Mouse (Mus musculus) erythroid progenitor cell, adult 5-6 weeks (primary cell): ENCODE results near the gene Crtam. TPM values are rescaled to one million over a fixed set of nuclear protein-coding genes. Genes with fewer than 3 reads are reported as not detected.

Experiments used
- ATAC-seq: replicated peaks from 2 replicates; pipeline ENCODE4 v1.8.0; 2016; ENCODE audit warnings: moderate number of reproducible peaks, mild to moderate bottlenecking, moderate TSS enrichment, inconsistent platforms; ENCODE audit not compliant: poor library complexity, low FRiP score, severe bottlenecking
- total RNA-seq, 2 experiments: library from RNA; stranded (forward) in 1 of 2; stranded (reverse) in 1 of 2; fragments of 150-400 nt in 1 of 2; fragments of 186-747, 209-891 nt in 1 of 2; gene quantifications; 2 replicates each; pipeline versions ENCODE4 v1.2.3 to v1.2.4; 2015 to 2017; ENCODE audit warnings: low replicate concordance in 2 of 2

The Crtam gene
- total RNA-seq (2015; ENCODE audit: low replicate concordance) (not detected in 2 replicates), total RNA-seq (2017; ENCODE audit: low replicate concordance) (0.26 TPM in 1 of 2 replicates, not detected in the other)

- ATAC-seq, result no peak
These were observed at the start of gene Crtam for GRCm38 (mm10) chr9:41004415-41004814. Gene Crtam, minus strand, starts transcription at chr9:41004628.

GRCm38 (mm10) chr9:41054166-41054565, 49.7 kb upstream of the Crtam start:
- ATAC-seq, result no peak

- no peak for ATAC-seq
These were observed 49.0 kb upstream of the Crtam start for GRCm38 (mm10) chr9:41053478-41053877.

DNA sequence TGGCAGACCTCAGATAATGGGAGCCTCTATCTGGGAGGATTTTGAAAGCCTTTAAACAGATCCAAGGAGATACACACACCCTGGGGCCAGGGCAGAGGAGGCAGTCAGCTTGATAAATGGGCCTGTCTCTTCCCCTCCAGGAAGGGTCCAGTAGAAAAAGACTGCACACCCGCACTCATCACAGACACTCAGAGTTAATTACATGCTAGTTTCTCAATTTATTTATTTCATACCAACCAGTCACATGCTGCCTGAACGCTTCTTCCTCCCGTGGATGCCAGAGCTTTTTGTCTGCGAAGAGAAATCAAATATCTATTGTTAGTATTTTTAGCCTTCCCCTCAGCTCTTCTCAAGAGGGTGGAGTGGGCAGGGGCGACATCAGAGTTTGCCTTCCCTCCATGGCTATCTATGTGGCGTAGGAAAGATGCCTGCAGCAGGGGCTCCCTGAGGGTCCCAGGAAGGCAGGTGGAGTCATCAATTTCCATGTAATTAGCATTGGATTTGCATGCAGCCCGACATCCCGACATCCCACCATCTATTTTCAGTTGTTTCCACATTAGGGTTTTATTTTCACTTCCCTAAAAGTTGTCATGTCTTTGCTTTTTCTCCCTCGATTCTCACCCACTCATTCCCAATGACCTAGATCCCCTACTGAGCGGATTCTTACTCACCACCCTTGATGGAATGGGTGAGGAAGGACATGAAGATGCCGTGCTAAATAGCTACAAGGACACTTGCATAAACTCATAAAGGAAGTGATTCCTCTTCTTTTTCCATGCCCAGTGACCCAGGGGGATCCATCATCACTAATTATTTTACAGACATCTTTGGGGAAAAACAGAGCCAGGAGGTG, 46.9 kb upstream of the Crtam start:
- no peak for ATAC-seq

- ATAC-seq, result no peak
These were observed 46.1 kb upstream of the Crtam start for GRCm38 (mm10) chr9:41050331-41051079.

DNA sequence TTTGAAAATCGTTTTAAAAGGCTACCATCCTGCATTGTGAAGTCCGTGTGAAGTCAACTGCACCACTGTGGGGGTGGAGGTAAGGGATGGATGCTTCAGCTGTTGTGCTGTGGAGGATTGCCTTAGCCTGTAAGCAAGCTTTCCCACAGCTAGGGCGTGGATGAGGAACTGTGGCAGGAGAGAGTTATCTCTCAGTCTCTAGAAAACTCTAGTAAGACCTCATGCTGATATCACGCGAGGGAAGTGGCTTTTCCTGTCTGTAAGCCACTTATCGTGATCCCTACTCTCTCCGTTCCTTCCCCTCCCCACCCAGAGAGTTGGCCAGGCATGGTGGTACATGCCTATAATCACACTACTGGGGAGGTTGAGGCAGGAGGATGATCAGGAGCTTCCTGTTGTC, 44.9 kb upstream of the Crtam start:
- peak; percentile 54; the same call in 1 of the 2 replicates for ATAC-seq

DNA sequence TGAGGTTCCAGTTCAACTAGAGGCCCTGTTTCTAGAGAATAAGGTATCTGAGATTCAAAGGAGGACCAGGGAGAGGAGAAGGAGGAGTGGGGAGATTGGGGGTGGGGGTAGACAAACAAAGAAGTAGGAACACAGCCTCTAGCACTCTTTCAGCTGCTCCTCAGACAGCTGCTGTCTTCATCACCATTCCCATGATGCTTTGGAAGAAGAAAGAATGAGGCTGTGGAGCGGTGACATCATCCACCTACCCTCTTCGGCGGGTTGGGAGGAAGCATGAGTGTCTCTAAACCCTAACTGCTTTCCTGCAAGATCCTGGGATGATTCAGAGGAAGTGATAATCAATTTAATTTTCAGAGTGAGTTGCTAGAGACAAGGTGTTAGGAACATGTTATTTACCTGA, 44.4 kb upstream of the Crtam start:
- ATAC-seq, result no peak

- ATAC-seq, result no peak
These were observed 43.8 kb upstream of the Crtam start for GRCm38 (mm10) chr9:41048216-41048615.

DNA sequence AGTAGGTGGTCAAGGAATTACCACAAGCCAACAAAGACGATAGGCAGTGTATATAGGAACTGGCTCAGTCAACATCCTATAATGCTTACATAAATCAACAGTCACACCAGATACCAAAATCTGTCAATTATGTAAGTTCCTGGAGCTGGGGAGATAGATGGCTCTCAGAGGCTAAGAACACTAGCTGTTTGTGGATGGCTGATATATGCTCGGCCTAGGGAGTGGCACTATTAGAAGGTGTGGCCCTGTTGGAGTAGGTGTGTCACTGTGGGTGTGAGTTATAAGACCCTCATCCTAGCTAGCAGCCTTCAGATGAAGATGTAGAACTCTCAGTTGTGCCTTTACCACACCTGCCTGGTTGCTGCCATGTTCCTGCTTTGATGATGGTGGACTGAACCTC, 43.2 kb upstream of the Crtam start:
- no peak for ATAC-seq

- peak; percentile 64 for ATAC-seq
These were observed 40.2 kb upstream of the Crtam start for GRCm38 (mm10) chr9:41044626-41045025.

DNA sequence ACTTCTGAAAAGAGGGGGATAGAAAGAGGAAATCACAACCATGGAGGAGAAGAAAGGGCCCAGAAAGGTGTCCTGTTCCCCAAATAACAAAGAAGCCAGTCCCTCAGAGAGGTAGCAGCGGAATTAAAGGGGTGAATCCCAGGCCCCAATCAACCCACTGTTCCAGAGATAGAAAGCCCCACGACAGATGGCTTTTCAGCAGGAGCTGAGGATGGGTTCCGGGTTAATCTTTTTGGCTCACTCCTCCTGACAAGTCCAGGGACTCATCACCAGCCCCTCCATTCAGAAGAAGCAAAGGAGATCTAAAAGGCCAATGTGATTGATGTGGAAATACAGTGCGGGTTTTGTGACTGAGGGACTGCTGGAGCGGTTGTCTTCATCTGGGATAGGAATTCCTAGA, 39.2 kb upstream of the Crtam start:
- ATAC-seq, result no peak

DNA sequence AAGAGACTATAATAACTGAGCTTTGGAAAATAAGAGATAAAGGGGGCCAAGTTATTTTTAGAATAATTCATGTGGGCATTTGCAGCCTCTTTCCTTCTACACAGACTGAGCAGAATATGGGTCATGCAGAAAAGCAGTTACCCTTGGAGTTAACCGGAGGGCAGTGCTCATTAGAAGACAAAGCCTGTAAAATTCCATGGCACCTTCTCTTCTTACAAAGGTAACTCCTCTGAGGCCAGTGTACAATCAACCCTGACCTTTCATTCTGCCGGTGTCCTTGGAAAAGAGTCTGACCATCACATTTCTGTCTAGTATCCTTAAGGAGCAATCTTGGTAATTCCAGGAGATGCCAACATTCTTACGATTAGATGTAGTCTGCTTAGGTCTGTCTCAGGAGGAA, 37.0 kb upstream of the Crtam start:
- ATAC-seq, result no peak

- ATAC-seq, result no peak
These were observed 33.8 kb upstream of the Crtam start for GRCm38 (mm10) chr9:41038150-41038664.

GRCm38 (mm10) chr9:41031590-41032489, 27.4 kb upstream of the Crtam start:
- ATAC-seq, result no peak

GRCm38 (mm10) chr9:41029827-41030226, 25.4 kb upstream of the Crtam start:
- no peak for ATAC-seq

GRCm38 (mm10) chr9:41028470-41028869, 24.0 kb upstream of the Crtam start:
- ATAC-seq, result peak; percentile 68; the same call in 1 of the 2 replicates

DNA sequence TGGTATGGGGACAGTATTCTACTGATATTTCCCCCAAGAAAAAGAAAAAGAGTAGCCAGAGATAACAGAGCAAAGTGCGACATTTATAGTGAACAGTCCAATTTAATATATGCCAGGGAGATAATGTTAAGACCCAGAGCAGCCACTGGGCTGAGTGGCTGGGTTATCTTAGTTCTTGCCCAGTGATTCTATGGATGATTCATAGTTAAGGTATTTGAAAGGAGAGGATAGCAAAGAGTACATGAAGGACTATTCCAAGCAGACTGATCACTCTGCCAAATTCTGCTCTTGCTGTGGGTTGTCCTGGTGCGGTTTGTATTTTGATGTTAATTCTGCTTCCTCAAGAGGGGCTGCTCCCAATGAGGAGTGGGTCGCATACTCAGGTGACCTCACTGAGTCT, 17.3 kb upstream of the Crtam start:
- no peak for ATAC-seq

DNA sequence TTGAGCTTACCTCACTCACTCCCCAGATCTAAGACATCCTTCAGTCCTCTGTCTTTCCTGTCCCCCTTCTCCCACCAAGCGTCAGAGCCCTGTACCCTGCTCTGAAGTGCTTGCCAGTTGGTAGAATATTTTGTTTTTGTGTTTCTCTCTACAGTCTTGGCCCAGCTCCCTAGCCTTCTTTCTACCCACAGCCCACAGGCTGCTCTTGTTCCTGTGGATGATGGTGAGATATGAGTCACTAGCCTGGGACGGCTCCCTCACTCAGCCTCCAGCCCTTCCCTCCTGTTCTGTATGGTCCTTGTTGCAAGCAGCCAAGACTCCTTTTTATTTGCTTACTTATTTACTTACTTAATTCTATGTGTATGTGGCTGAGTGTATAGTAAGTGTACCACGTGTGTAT, 16.1 kb upstream of the Crtam start:
- no peak for ATAC-seq

DNA sequence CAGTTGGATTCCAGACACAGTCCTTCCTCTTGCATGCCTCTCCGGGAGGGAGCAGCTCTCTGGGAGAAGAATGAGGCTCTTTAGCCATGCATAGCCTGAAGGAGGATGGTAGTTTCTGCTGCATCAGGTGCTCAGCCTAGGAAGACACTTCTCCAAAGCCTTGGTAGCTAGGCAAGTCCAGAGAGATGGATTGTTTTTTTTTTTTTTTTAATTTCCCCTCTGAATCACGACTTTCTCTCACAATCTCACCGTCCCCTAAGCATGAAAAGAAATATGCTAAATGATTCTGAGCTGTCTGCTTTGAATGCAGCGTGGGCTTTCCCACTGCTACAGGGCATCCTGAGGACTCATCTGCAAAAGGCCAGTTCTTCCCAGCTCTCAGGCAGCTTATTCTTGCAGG, 10.1 kb upstream of the Crtam start:
- ATAC-seq, result no peak

- no peak for ATAC-seq
These were observed 8.0 kb upstream of the Crtam start for GRCm38 (mm10) chr9:41012456-41012855.
